Mouse (Mus musculus) megakaryocyte, embryonic 14.5 days (primary cell): ENCODE measurements around the gene Arsb. TPM values are rescaled to one million over a fixed set of nuclear protein-coding genes. Genes with fewer than 3 reads are reported as not detected.
A peak's percentile ranks its signal among the peaks of the same experiment; 100 is the strongest.

Source experiments
- H3K27me3 ChIP-seq: replicated peaks from 2 replicates; pipeline ENCODE3; 2012; ENCODE audit warnings: inconsistent platforms
- H3K36me3 ChIP-seq: replicated peaks from 2 replicates; pipeline ENCODE3; 2012; ENCODE audit warnings: low read length, inconsistent platforms, mixed read lengths
- H3K4me1 ChIP-seq: 2 replicates; pipeline ENCODE4 v1.6.1; 2012; ENCODE audit warnings: inconsistent platforms
- H3K4me3 ChIP-seq: replicated peaks from 2 replicates; pipeline ENCODE3; 2012; ENCODE audit warnings: moderate library complexity, mild to moderate bottlenecking, inconsistent platforms
- H3K9me3 ChIP-seq: 2 replicates; pipeline ENCODE4 v1.6.1; 2012; ENCODE audit warnings: inconsistent platforms
- FLI1 ChIP-seq: IDR thresholded peaks from 2 replicates; pipeline ENCODE4 v1.6.1; 2012; ENCODE audit warnings: low read length, inconsistent platforms, mixed read lengths
- GATA1 ChIP-seq: IDR thresholded peaks from 3 replicates; pipeline ENCODE4 v1.6.1; 2012; ENCODE audit warnings: mixed read lengths, low read length, inconsistent platforms, borderline replicate concordance
- polyA plus RNA-seq: library from polyadenylated mRNA; stranded (reverse); fragments of >175 nt; gene quantifications from 2 replicates; pipeline ENCODE4 v1.2.3, GENCODE M21; 2012; ENCODE audit warnings: low replicate concordance; ENCODE audit not compliant: insufficient read depth

Arsb gene
- polyA plus RNA-seq, 1 experiment, result 2.6 TPM

DNA sequence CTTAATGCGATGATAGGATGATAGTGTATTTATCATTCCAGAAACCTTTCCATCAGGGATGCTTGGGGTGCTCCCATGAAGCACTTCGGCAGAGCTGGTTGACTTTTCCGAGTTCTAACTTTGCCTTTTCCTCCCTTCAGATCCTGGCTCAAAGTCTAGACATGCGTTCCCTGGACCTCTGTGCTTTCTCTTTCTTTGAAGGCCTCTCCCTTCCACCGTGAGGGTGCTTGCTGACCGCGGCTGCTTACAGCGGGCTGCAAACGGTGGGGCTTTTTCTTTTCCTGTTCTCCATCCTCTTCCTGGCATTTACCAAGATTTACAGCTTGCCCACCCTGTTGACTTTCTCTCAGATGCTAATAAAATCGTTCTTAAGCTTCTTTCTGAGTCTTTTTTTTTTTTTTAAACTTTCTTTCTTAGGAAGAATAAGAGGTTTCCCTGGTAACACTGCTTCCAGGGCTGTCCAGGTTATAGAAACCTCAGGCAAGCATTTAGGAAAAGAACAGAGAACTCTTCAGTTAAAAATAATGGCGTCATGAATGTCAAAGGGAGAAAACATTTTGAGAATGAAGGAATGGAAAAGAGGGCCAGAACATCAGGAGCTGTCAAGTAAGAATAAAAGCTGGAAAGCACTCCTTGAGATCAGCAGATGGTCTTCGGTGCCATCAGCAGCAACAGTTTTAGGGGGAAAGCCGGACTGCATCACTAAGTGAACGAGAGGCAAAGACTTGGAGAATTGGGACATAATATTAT, 13.1 kb upstream of the Arsb start:
- H3K36me3 ChIP-seq, result no peaks in the 10 kb centered on the region
- H3K4me3 ChIP-seq, result no peak overlapping the region
- no peaks in the 10 kb centered on the region for H3K9me3 ChIP-seq
- H3K27me3 ChIP-seq, result peaks cover 5% of the 10 kb centered on the region
- H3K4me1 ChIP-seq, result 0 out of 2 replicates have a peak, but pooled peaks cover 3% of the 10 kb centered on the region
- no peak for TF ChIP-seq GATA1
- TF ChIP-seq FLI1, result no peak

DNA sequence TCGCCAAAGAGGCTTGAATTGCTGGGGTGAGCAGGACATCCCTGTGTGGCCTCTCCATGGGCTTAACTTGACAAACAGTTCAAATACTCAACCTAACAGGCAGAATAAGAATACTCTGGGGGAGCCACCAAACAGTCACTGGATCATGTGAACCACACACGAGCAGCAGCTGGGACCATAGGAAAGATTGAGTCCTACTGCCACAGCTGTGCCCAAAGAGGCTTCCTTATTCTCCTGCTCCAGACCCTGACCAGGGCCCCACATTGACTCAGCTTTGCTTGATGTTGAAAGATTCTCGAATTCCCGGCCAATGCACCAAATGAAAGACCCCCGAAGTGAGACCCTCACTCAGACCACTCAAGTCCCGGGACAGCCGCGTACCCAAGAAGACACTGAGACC, 9.6 kb upstream of the Arsb start:
- TF ChIP-seq GATA1, result no peak
- TF ChIP-seq FLI1, result no peak
- no peaks in the 10 kb centered on the region for H3K9me3 ChIP-seq
- H3K4me1 ChIP-seq, result 0 out of 2 replicates have a peak, but pooled peaks cover 3% of the 10 kb centered on the region
- no peaks in the 10 kb centered on the region for H3K36me3 ChIP-seq
- H3K4me3 ChIP-seq, result no peak overlapping the region
- peaks cover 9% of the 10 kb centered on the region for H3K27me3 ChIP-seq

- Histone ChIP-seq H3K27me3 (peaks cover 13% of the 10 kb centered on the region), H3K9me3 (no peaks in the 10 kb centered on the region), H3K36me3 (no peaks in the 10 kb centered on the region), H3K4me3 (no peak overlapping the region), H3K4me1 (0 out of 2 replicates have a peak, but pooled peaks cover 3% of the 10 kb centered on the region)
- TF ChIP-seq GATA1 (no peak), FLI1 (no peak)
Measured at GRCm38 (mm10) chr13:93762879-93763278, 8.6 kb upstream of the Arsb start.

- H3K4me3 ChIP-seq, result no peak overlapping the region
- H3K36me3 ChIP-seq, result no peaks in the 10 kb centered on the region
- peaks cover 16% of the 10 kb centered on the region for H3K27me3 ChIP-seq
- no peaks in the 10 kb centered on the region for H3K4me1 ChIP-seq
- TF ChIP-seq GATA1, result no peak
- TF ChIP-seq FLI1, result no peak
- no peaks in the 10 kb centered on the region for H3K9me3 ChIP-seq
Measured at GRCm38 (mm10) chr13:93764321-93764973, 7.0 kb upstream of the Arsb start.

DNA sequence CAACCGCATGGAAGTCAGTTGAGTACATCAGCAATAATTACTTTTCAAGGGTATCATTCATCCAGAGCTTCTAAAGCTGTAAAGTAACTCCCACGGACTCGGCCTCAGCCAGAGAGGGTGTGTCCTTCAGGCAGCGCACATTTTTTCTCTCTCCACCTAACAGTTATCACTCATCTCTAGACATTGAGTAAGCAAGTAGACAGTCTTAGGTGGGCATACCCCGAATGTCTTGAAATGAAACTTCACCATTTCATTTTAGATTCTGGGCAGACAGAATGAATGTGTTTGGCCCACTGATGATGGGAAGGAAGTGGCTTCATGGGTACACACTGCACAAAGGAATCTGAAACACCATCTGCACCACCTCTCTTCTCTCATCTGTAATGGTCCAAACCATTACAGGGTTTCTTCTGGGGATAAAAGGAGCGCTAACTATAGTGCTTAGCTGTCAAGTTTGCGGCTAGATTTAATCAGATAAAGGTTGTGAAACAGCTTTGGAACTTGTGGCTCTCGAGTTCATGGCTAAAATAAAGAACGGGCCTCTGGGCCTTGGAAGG, 321 bp upstream of the Arsb start:
- Histone ChIP-seq H3K4me1 (peaks cover 20% of the 10 kb centered on the region), H3K9me3 (no peaks in the 10 kb centered on the region), H3K27me3 (peaks cover 22% of the 10 kb centered on the region), H3K4me3 (peak overlapping the region; percentile 96), H3K36me3 (no peaks in the 10 kb centered on the region)
- no peak for TF ChIP-seq GATA1
- TF ChIP-seq FLI1, result no peak

GRCm38 (mm10) chr13:93772279-93772636, 828 bp downstream of the Arsb start:
- no peaks in the 10 kb centered on the region for H3K36me3 ChIP-seq
- no peak for TF ChIP-seq FLI1
- no peak for TF ChIP-seq GATA1
- no peaks in the 10 kb centered on the region for H3K9me3 ChIP-seq
- peaks cover 20% of the 10 kb centered on the region for H3K4me1 ChIP-seq
- peak overlapping the region; percentile 96 for H3K4me3 ChIP-seq
- H3K27me3 ChIP-seq, result peaks cover 20% of the 10 kb centered on the region

DNA sequence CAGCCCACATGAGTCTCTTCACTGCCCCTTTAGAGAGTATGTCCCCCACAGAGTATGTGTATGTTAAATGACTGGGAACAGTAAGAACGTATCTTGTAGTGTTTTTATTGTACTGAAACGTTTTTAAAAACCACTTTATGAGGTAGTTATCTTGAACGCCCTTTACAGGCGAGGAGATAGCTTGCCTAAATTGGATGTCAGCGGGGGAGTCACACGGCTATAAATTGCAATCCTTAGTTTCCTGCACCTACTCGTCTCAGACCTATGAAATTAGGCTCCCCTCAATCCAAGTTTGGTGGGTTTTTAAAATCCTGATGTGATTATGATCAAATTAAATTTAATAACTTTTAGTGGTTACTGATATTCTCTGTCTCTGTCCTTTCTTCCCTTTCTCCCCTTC, 1.4 kb downstream of the Arsb start:
- Histone ChIP-seq H3K4me3 (peak overlapping the region; percentile 96), H3K9me3 (no peaks in the 10 kb centered on the region), H3K4me1 (peaks cover 20% of the 10 kb centered on the region), H3K36me3 (no peaks in the 10 kb centered on the region), H3K27me3 (peaks cover 16% of the 10 kb centered on the region)
- TF ChIP-seq FLI1, result no peak
- TF ChIP-seq GATA1, result no peak

DNA sequence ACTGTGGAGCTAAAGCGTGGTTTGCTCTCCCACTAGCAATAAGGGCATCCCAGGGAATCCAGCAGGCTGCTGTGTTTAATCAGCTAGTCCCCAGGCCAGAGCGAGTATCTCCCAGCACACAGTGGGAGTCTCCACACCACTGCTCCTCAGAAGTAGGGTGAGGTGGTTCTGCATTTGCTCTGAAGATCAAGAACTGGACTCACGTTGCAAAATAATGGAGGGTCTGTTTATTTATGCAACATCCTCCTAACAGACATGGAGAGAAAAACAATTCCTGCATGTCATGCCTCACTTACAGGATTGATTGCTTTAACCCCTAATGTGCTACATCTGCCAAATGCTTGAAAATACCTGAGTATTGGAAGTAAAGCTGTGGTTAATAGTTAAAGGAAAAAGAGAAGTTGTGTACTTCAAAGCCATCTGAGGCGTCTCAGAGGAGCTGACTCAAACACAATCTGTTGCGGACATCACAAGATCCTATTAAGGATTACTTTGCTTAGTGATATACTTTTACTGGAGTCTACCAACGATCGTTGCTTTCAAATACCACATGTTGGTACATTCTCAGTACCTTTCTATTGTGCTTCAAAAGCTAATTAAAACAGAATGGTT, 2.4 kb downstream of the Arsb start:
- TF ChIP-seq FLI1 (no peak), GATA1 (no peak)
- Histone ChIP-seq H3K27me3 (peaks cover 16% of the 10 kb centered on the region), H3K36me3 (no peaks in the 10 kb centered on the region), H3K4me1 (peaks cover 20% of the 10 kb centered on the region), H3K9me3 (no peaks in the 10 kb centered on the region), H3K4me3 (no peak overlapping the region)

- Histone ChIP-seq H3K4me1 (peaks cover 3% of the 10 kb centered on the region; the same call in 1 of the 2 replicates), H3K9me3 (peaks cover 6% of the 10 kb centered on the region), H3K4me3 (no peak overlapping the region), H3K36me3 (no peaks in the 10 kb centered on the region), H3K27me3 (peaks cover 3% of the 10 kb centered on the region)
- TF ChIP-seq GATA1 (no peak), FLI1 (no peak)
Measured at GRCm38 (mm10) chr13:93782823-93783222, 11.4 kb downstream of the Arsb start.

GRCm38 (mm10) chr13:93785329-93785728, 13.9 kb downstream of the Arsb start:
- Histone ChIP-seq H3K9me3 (peaks cover 6% of the 10 kb centered on the region), H3K4me1 (peaks cover 3% of the 10 kb centered on the region; the same call in 1 of the 2 replicates), H3K27me3 (peaks cover 8% of the 10 kb centered on the region), H3K36me3 (no peaks in the 10 kb centered on the region), H3K4me3 (peak overlapping the region; percentile 33)
- TF ChIP-seq GATA1, result no peak

GRCm38 (mm10) chr13:93786051-93786450, 14.6 kb downstream of the Arsb start:
- no peak for TF ChIP-seq GATA1
- no peak for TF ChIP-seq FLI1
- Histone ChIP-seq H3K36me3 (no peaks in the 10 kb centered on the region), H3K4me3 (no peak overlapping the region), H3K27me3 (peaks cover 8% of the 10 kb centered on the region), H3K9me3 (peaks cover 6% of the 10 kb centered on the region), H3K4me1 (peaks cover 3% of the 10 kb centered on the region; the same call in 1 of the 2 replicates)
